Mouse (Mus musculus) embryo, embryonic 11 days (tissue): ENCODE measurements at regions not wholly inside any gene's neighbourhood (a gene's known extent, or its start where the extent isn't known, plus 50 kb on each side); places are given as distances from the start of the nearest gene placed in this dataset.

ENCODE experiments used
- DNase-seq: peaks from one replicate; pipeline ENCODE4 v3.0.0-alpha.2; 2015

GRCm38 (mm10) chr12:110086921-110087320, 191.9 kb upstream of the Dio3 start:
- no peak for DNase-seq

GRCm38 (mm10) chr12:110087812-110088211, 191.1 kb upstream of the Dio3 start:
- no peak for DNase-seq

- DNase-seq: no peak
These were observed 176.7 kb upstream of the Dio3 start for GRCm38 (mm10) chr12:110102186-110102585.

- no peak for DNase-seq
These were observed 166.7 kb upstream of the Dio3 start for GRCm38 (mm10) chr12:110112051-110112722.

- DNase-seq: no peak
These were observed 166.2 kb upstream of the Dio3 start for GRCm38 (mm10) chr12:110112723-110113105.

GRCm38 (mm10) chr12:110120141-110120540, 158.7 kb upstream of the Dio3 start:
- DNase-seq: no peak

- no peak for DNase-seq
These were observed 155.9 kb upstream of the Dio3 start for GRCm38 (mm10) chr12:110122976-110123375.

- no peak for DNase-seq
These were observed 152.3 kb upstream of the Dio3 start for GRCm38 (mm10) chr12:110126525-110126924.

GRCm38 (mm10) chr12:110145379-110145778, 133.5 kb upstream of the Dio3 start:
- no peak for DNase-seq

- no peak for DNase-seq
These were observed 124.5 kb upstream of the Dio3 start for GRCm38 (mm10) chr12:110154225-110154962.

- DNase-seq: no peak
These were observed 123.9 kb upstream of the Dio3 start for GRCm38 (mm10) chr12:110154963-110155325.

- no peak for DNase-seq
These were observed 122.4 kb upstream of the Dio3 start for GRCm38 (mm10) chr12:110156441-110156840.

GRCm38 (mm10) chr12:110157998-110158747, 120.7 kb upstream of the Dio3 start:
- DNase-seq: peak; percentile 47

GRCm38 (mm10) chr12:110161306-110161705, 117.6 kb upstream of the Dio3 start:
- no peak for DNase-seq

GRCm38 (mm10) chr12:110165462-110165861, 113.4 kb upstream of the Dio3 start:
- DNase-seq: no peak

- no peak for DNase-seq
These were observed 110.5 kb upstream of the Dio3 start for GRCm38 (mm10) chr12:110168407-110168806.

GRCm38 (mm10) chr12:110169261-110169660, 109.6 kb upstream of the Dio3 start:
- no peak for DNase-seq

- no peak for DNase-seq
These were observed 108.4 kb upstream of the Dio3 start for GRCm38 (mm10) chr12:110170496-110170895.

- no peak for DNase-seq
These were observed 101.0 kb upstream of the Dio3 start for GRCm38 (mm10) chr12:110177826-110178225.

- no peak for DNase-seq
These were observed 95.4 kb upstream of the Dio3 start for GRCm38 (mm10) chr12:110183473-110183872.

- no peak for DNase-seq
These were observed 93.5 kb upstream of the Dio3 start for GRCm38 (mm10) chr12:110185399-110185798.

- DNase-seq: peak; percentile 52
These were observed 92.5 kb upstream of the Dio3 start for GRCm38 (mm10) chr12:110186381-110186780.

- peak; percentile 60 for DNase-seq
These were observed 92.0 kb upstream of the Dio3 start for GRCm38 (mm10) chr12:110186911-110187245.
